ENCODE assay signal across 15 mouse cellular contexts in genomic region chr13:53935174-53935699, GRCm38 (mm10).
"Had no signal": no experiment of that assay in that cellular context is flagged by ENCODE, and none has a peak within 500 bp of the region (broad histone marks: within the 10 kb centered on the region; RNA-seq: fewer than 3 reads in every experiment).

No protein-coding gene starts in this region.

- DNase-seq: kidney, postnatal 10 days; kidney, postnatal 4 days; lung, embryonic 14.5 days; lung, postnatal 10 days; lung, postnatal 4 days; midbrain, embryonic 14.5 days; right cerebral cortex, adult 18-20 months; spleen, adult 18-20 months; thymus, postnatal 36 days had no signal

- H3K27ac ChIP-seq: layer of hippocampus, adult 2 months; limb, embryonic 15.5 days; liver, embryonic 12.5 days; midbrain, embryonic 10.5 days; neural tube, embryonic 15.5 days had no signal

- H3K36me3 ChIP-seq: limb, embryonic 15.5 days; liver, embryonic 12.5 days; midbrain, embryonic 10.5 days; neural tube, embryonic 15.5 days had no signal

- ATAC-seq: liver, embryonic 12.5 days had no signal

- H3K4me2 ChIP-seq: limb, embryonic 15.5 days; liver, embryonic 12.5 days; lung, embryonic 14.5 days; neural tube, embryonic 15.5 days had no signal

- H3K4me1 ChIP-seq: limb, embryonic 15.5 days; liver, embryonic 12.5 days; midbrain, embryonic 10.5 days; neural tube, embryonic 15.5 days had no signal

- H3K27me3 ChIP-seq: limb, embryonic 15.5 days; liver, embryonic 12.5 days; neural tube, embryonic 15.5 days had no signal

- H3K4me3 ChIP-seq: layer of hippocampus, adult 2 months; limb, embryonic 15.5 days; liver, embryonic 12.5 days; midbrain, embryonic 10.5 days; myocyte; neural tube, embryonic 15.5 days had no signal

- H3K9ac ChIP-seq: limb, embryonic 15.5 days; liver, embryonic 12.5 days; lung, embryonic 14.5 days; neural tube, embryonic 15.5 days had no signal

- H3K9me3 ChIP-seq: limb, embryonic 15.5 days; liver, embryonic 12.5 days; midbrain, embryonic 10.5 days; neural tube, embryonic 15.5 days had no signal
